Mouse (Mus musculus): ENCODE measurements around the gene Zfp747. TPM values are rescaled to one million over a fixed set of nuclear protein-coding genes. Genes with fewer than 3 reads are reported as not detected.

Zfp747 gene
- polyA plus RNA-seq, 1 experiment from 2014 or later = 8.6 TPM

Other genes starting within 250 kb of the Zfp747 start
- 0.08 and 0.10 TPM in 2 replicates for gene Spn, start 238.2 kb downstream of the Zfp747 start, polyA plus RNA-seq (2015; fragmentation: Nextera tagmentation; extraction: Ambion mirVana)
- gene Cd2bp2, start 180.0 kb downstream of the Zfp747 start, polyA plus RNA-seq (2015; fragmentation: Nextera tagmentation; extraction: Ambion mirVana) = 78.7 and 80.0 TPM in 2 replicates
- gene Tbc1d10b, start 167.6 kb downstream of the Zfp747 start, polyA plus RNA-seq (2015; fragmentation: Nextera tagmentation; extraction: Ambion mirVana) = 32.3 and 32.9 TPM in 2 replicates
- gene Mylpf, start 167.2 kb downstream of the Zfp747 start, polyA plus RNA-seq (2015; fragmentation: Nextera tagmentation; extraction: Ambion mirVana) = 27.7 and 63.1 TPM in 2 replicates
- gene Zfp553, start 143.0 kb downstream of the Zfp747 start, polyA plus RNA-seq (2015; fragmentation: Nextera tagmentation; extraction: Ambion mirVana) = 54.7 and 58.0 TPM in 2 replicates
- gene Sept1, start 142.9 kb downstream of the Zfp747 start, polyA plus RNA-seq (2015; fragmentation: Nextera tagmentation; extraction: Ambion mirVana) = 16.2 and 23.7 TPM in 2 replicates
- 55.0 and 62.4 TPM in 2 replicates for gene Zfp771, start 131.8 kb downstream of the Zfp747 start, polyA plus RNA-seq (2015; fragmentation: Nextera tagmentation; extraction: Ambion mirVana)
- 102 and 110 TPM in 2 replicates for gene Dctpp1, start 115.3 kb downstream of the Zfp747 start, polyA plus RNA-seq (2015; fragmentation: Nextera tagmentation; extraction: Ambion mirVana)
- gene Sephs2, start 102.0 kb downstream of the Zfp747 start, polyA plus RNA-seq (2015; fragmentation: Nextera tagmentation; extraction: Ambion mirVana) = 61.4 and 65.2 TPM in 2 replicates
- 0.31 and 0.41 TPM in 2 replicates for gene Itgal, start 79.8 kb downstream of the Zfp747 start, polyA plus RNA-seq (2015; fragmentation: Nextera tagmentation; extraction: Ambion mirVana)
- gene Zfp768, start 30.5 kb downstream of the Zfp747 start, polyA plus RNA-seq (2015; fragmentation: Nextera tagmentation; extraction: Ambion mirVana) = 17.2 and 17.9 TPM in 2 replicates
- gene 9130019O22Rik, start 11.1 kb upstream of the Zfp747 start, polyA plus RNA-seq (2015; fragmentation: Nextera tagmentation; extraction: Ambion mirVana) = 4.2 and 5.0 TPM in 2 replicates
- gene E430018J23Rik, start 17.6 kb upstream of the Zfp747 start, polyA plus RNA-seq (2015; fragmentation: Nextera tagmentation; extraction: Ambion mirVana) = 5.2 and 5.7 TPM in 2 replicates
- gene Zfp764, start 30.8 kb upstream of the Zfp747 start, polyA plus RNA-seq (2015; fragmentation: Nextera tagmentation; extraction: Ambion mirVana) = 4.0 and 4.5 TPM in 2 replicates
- 31.1 and 37.7 TPM in 2 replicates for gene Zfp688, start 46.0 kb upstream of the Zfp747 start, polyA plus RNA-seq (2015; fragmentation: Nextera tagmentation; extraction: Ambion mirVana)
- gene Zfp689, start 73.1 kb upstream of the Zfp747 start, polyA plus RNA-seq (2015; fragmentation: Nextera tagmentation; extraction: Ambion mirVana) = 13.0 and 15.2 TPM in 2 replicates
- 42.4 and 44.5 TPM in 2 replicates for gene Prr14, start 83.6 kb upstream of the Zfp747 start, polyA plus RNA-seq (2015; fragmentation: Nextera tagmentation; extraction: Ambion mirVana)
- 12.1 and 12.6 TPM in 2 replicates for gene Fbrs, start 103.1 kb upstream of the Zfp747 start, polyA plus RNA-seq (2015; fragmentation: Nextera tagmentation; extraction: Ambion mirVana)
- gene Srcap, start 135.9 kb upstream of the Zfp747 start, polyA plus RNA-seq (2015; fragmentation: Nextera tagmentation; extraction: Ambion mirVana) = 50.1 and 56.1 TPM in 2 replicates
- 15.7 and 16.6 TPM in 2 replicates for gene Gm42715, start 143.5 kb upstream of the Zfp747 start, polyA plus RNA-seq (2015; fragmentation: Nextera tagmentation; extraction: Ambion mirVana)
- 4.5 and 4.8 TPM in 2 replicates for gene Tmem265, start 185.3 kb upstream of the Zfp747 start, polyA plus RNA-seq (2015; fragmentation: Nextera tagmentation; extraction: Ambion mirVana)
- 59.1 and 62.8 TPM in 2 replicates for gene Phkg2, start 197.3 kb upstream of the Zfp747 start, polyA plus RNA-seq (2015; fragmentation: Nextera tagmentation; extraction: Ambion mirVana)
- 9.2 and 11.2 TPM in 2 replicates for gene Ccdc189, start 212.5 kb upstream of the Zfp747 start, polyA plus RNA-seq (2015; fragmentation: Nextera tagmentation; extraction: Ambion mirVana)
- 43.5 and 48.3 TPM in 2 replicates for gene Rnf40, start 212.7 kb upstream of the Zfp747 start, polyA plus RNA-seq (2015; fragmentation: Nextera tagmentation; extraction: Ambion mirVana)
- 22.8 and 23.1 TPM in 2 replicates for gene Zfp629, start 239.7 kb upstream of the Zfp747 start, polyA plus RNA-seq (2015; fragmentation: Nextera tagmentation; extraction: Ambion mirVana)